29 mouse cellular contexts compared by ENCODE assay signal in genomic region chr14:121387760-121388159, GRCm38 (mm10). TPM values are rescaled to one million over a fixed set of nuclear protein-coding genes. Genes with fewer than 3 reads are reported as not detected.
DNase-seq lines count a peak whose midpoint lies in the region; ATAC-seq and TF ChIP-seq lines count a peak whose summit lies in the region.
"Had no signal": no experiment of that assay in that cellular context is flagged by ENCODE, and none has a peak within 500 bp of the region (broad histone marks: within the 10 kb centered on the region; RNA-seq: fewer than 3 reads in every experiment).

No protein-coding gene starts in this region.

- ATAC-seq in forebrain, postnatal 0 days = no peak
- no peak for ATAC-seq in heart, embryonic 14.5 days (ENCODE audit: insufficient number of reproducible peaks, insufficient read depth, low FRiP score, low read depth)
- no peak for ATAC-seq in heart, embryonic 12.5 days (ENCODE audit: insufficient number of reproducible peaks, low FRiP score)
- ATAC-seq in midbrain, postnatal 0 days (ENCODE audit: low FRiP score) = no peak
- ATAC-seq: CD4-positive, CD25-positive, alpha-beta regulatory T cell, adult 4 months; forebrain, embryonic 13.5 days; forebrain, embryonic 16.5 days; hindbrain, postnatal 0 days; inflammation-experienced regulatory T-cells, adult 6 months; intestine, embryonic 16.5 days had no signal

- H3K9me3 ChIP-seq in forebrain, embryonic 10.5 days = no peaks in the 10 kb centered on the region
- no peaks in the 10 kb centered on the region for H3K9me3 ChIP-seq in forebrain, postnatal 0 days (ENCODE audit: low read length)
- H3K9me3 ChIP-seq in heart, embryonic 14.5 days (ENCODE audit: control insufficient read depth, low read length) = no peaks in the 10 kb centered on the region
- no peaks in the 10 kb centered on the region for H3K9me3 ChIP-seq in heart, embryonic 12.5 days (replicated peaks)
- no peaks in the 10 kb centered on the region for H3K9me3 ChIP-seq in midbrain, embryonic 10.5 days (replicated peaks)
- no peaks in the 10 kb centered on the region for H3K9me3 ChIP-seq in midbrain, postnatal 0 days (ENCODE audit: low read length)
- H3K9me3 ChIP-seq: embryonic facial prominence, embryonic 12.5 days; forebrain, embryonic 13.5 days; heart, embryonic 15.5 days had no signal

- H3K27me3 ChIP-seq in forebrain, embryonic 10.5 days (ENCODE audit: poor library complexity, severe bottlenecking) = 0 out of 2 replicates have a peak, but pooled peaks cover 5% of the 10 kb centered on the region
- no peaks in the 10 kb centered on the region for H3K27me3 ChIP-seq in forebrain, postnatal 0 days (ENCODE audit: insufficient read depth, low read length)
- no peaks in the 10 kb centered on the region for H3K27me3 ChIP-seq in heart, embryonic 14.5 days (ENCODE audit: control insufficient read depth, insufficient read depth, low read length)
- no peaks in the 10 kb centered on the region for H3K27me3 ChIP-seq in heart, embryonic 12.5 days (replicated peaks)
- peaks cover 14% of the 10 kb centered on the region for H3K27me3 ChIP-seq in midbrain, embryonic 10.5 days (ENCODE audit: low read depth, poor library complexity, severe bottlenecking)
- H3K27me3 ChIP-seq in midbrain, postnatal 0 days (ENCODE audit: insufficient read depth, low read length) = no peaks in the 10 kb centered on the region
- H3K27me3 ChIP-seq: embryonic facial prominence, embryonic 12.5 days; forebrain, embryonic 13.5 days; heart, embryonic 15.5 days had no signal

- no peaks in the 10 kb centered on the region for H3K36me3 ChIP-seq in forebrain, embryonic 10.5 days (replicated peaks)
- no peaks in the 10 kb centered on the region for H3K36me3 ChIP-seq in forebrain, postnatal 0 days (ENCODE audit: insufficient read depth)
- no peaks in the 10 kb centered on the region for H3K36me3 ChIP-seq in heart, embryonic 14.5 days (ENCODE audit: control insufficient read depth, insufficient read depth, low read length)
- H3K36me3 ChIP-seq in heart, embryonic 12.5 days = no peaks in the 10 kb centered on the region
- H3K36me3 ChIP-seq in midbrain, embryonic 10.5 days = no peaks in the 10 kb centered on the region
- H3K36me3 ChIP-seq in midbrain, postnatal 0 days (ENCODE audit: insufficient read depth, low read length) = no peaks in the 10 kb centered on the region
- H3K36me3 ChIP-seq: embryonic facial prominence, embryonic 12.5 days; heart, embryonic 15.5 days had no signal

- H3K4me2 ChIP-seq in forebrain, postnatal 0 days (ENCODE audit: low read depth) = no peak overlapping the region
- H3K4me2 ChIP-seq in heart, embryonic 14.5 days (ENCODE audit: low read length) = no peak overlapping the region
- H3K4me2 ChIP-seq in heart, embryonic 12.5 days = no peak overlapping the region
- no peak overlapping the region for H3K4me2 ChIP-seq in midbrain, postnatal 0 days (ENCODE audit: low read depth, low read length, poor library complexity, severe bottlenecking)
- H3K4me2 ChIP-seq: embryonic facial prominence, embryonic 12.5 days; forebrain, embryonic 13.5 days; heart, embryonic 15.5 days; hindbrain, embryonic 14.5 days had no signal

- H3K4me1 ChIP-seq in forebrain, embryonic 10.5 days = peaks cover 20% of the 10 kb centered on the region
- no peaks in the 10 kb centered on the region for H3K4me1 ChIP-seq in forebrain, postnatal 0 days (ENCODE audit: insufficient read depth)
- peaks cover 19 to 21% of the 10 kb centered on the region in 2 experiments for H3K4me1 ChIP-seq in heart, embryonic 14.5 days (ENCODE audit: control insufficient read depth in 2 of 2, insufficient read depth in 2 of 2, low read length in 2 of 2)
- H3K4me1 ChIP-seq in heart, embryonic 12.5 days (replicated peaks) = peaks cover 20% of the 10 kb centered on the region
- H3K4me1 ChIP-seq in midbrain, embryonic 10.5 days = peaks cover 29% of the 10 kb centered on the region
- H3K4me1 ChIP-seq in midbrain, postnatal 0 days (ENCODE audit: insufficient read depth, low read length) = no peaks in the 10 kb centered on the region
- H3K4me1 ChIP-seq: embryonic facial prominence, embryonic 12.5 days had no signal

- H3K27ac ChIP-seq in forebrain, embryonic 10.5 days = peak overlapping the region; percentile 51
- no peak overlapping the region for H3K27ac ChIP-seq in forebrain, postnatal 0 days (ENCODE audit: low read depth, low read length)
- peak overlapping the region in 1 of 2 experiments; percentile 1; a peak in 1 of 4 replicates for H3K27ac ChIP-seq in heart, embryonic 14.5 days (replicated peaks in 1 of 2; ENCODE audit: control insufficient read depth in 1 of 2, insufficient read depth in 1 of 2, low read depth in 2 of 2, low read length in 2 of 2)
- H3K27ac ChIP-seq in heart, embryonic 12.5 days (ENCODE audit: poor library complexity, severe bottlenecking) = no peak overlapping the region
- 0 out of 2 replicates have a peak overlapping the region, but pooled peaks have one; percentile 42 for H3K27ac ChIP-seq in midbrain, embryonic 10.5 days (replicated peaks)
- no peak overlapping the region for H3K27ac ChIP-seq in midbrain, postnatal 0 days (ENCODE audit: low read depth, low read length)
- H3K27ac ChIP-seq: embryonic facial prominence, embryonic 12.5 days; forebrain, embryonic 13.5 days; gastrocnemius, adult 2 months; heart, embryonic 15.5 days; hindbrain, embryonic 14.5 days; hindbrain, postnatal 0 days had no signal

- DNase-seq in forebrain, embryonic 10.5 days (ENCODE audit: extremely low spot score, low spot score) = no peak
- no peak for DNase-seq in forebrain, postnatal 0 days
- peak; percentile 39 for DNase-seq in midbrain, embryonic 10.5 days (ENCODE audit: low spot score)
- DNase-seq in midbrain, postnatal 0 days (ENCODE audit: low spot score) = no peak
- peak; percentile 44 for DNase-seq in retina, postnatal 1 day
- DNase-seq in retina, embryonic 14.5 days (ENCODE audit: low spot score) = no peak
- DNase-seq: adrenal gland, adult 2 months; adrenal gland, postnatal 14 days; cerebellum, adult 11 months; cerebellum, adult 2 months; cerebellum, adult 9-11 months; cerebellum, postnatal 25 days; gastrocnemius, adult 2 months; gastrocnemius, postnatal 14 days; heart, adult 11 months; heart, postnatal 14 days; heart, postnatal 4 days had no signal

- H3K9ac ChIP-seq in forebrain, postnatal 0 days = no peak overlapping the region
- H3K9ac ChIP-seq in heart, embryonic 14.5 days (ENCODE audit: low read length) = peak overlapping the region; percentile 12; the same call in 1 of the 2 replicates
- H3K9ac ChIP-seq in heart, embryonic 12.5 days = no peak overlapping the region
- H3K9ac ChIP-seq in midbrain, postnatal 0 days (replicated peaks; ENCODE audit: low read length, poor library complexity, severe bottlenecking) = no peak overlapping the region
- H3K9ac ChIP-seq: embryonic facial prominence, embryonic 12.5 days; forebrain, embryonic 13.5 days; heart, embryonic 15.5 days; hindbrain, embryonic 14.5 days had no signal

- 34% methylated on average over 1 of the region's 1 CpGs for WGBS in forebrain, embryonic 10.5 days
- 29% methylated on average over 1 of the region's 1 CpGs for WGBS in forebrain, postnatal 0 days
- WGBS in heart, embryonic 14.5 days = 32% methylated on average over 1 of the region's 1 CpGs
- 44% methylated on average over 1 of the region's 1 CpGs for WGBS in heart, embryonic 12.5 days
- WGBS in midbrain, embryonic 10.5 days = 29% methylated on average over 1 of the region's 1 CpGs
- 16% methylated on average over 1 of the region's 1 CpGs for WGBS in midbrain, postnatal 0 days

- TF ChIP-seq CTCF in forebrain, postnatal 0 days (IDR thresholded peaks at IDR 0.05; ENCODE audit: low read depth) = no peak
- TF ChIP-seq CTCF in midbrain, postnatal 0 days (IDR thresholded peaks at IDR 0.05) = no peak

- H3K4me3 ChIP-seq in forebrain, embryonic 10.5 days = no peak overlapping the region
- no peak overlapping the region for H3K4me3 ChIP-seq in forebrain, postnatal 0 days (ENCODE audit: low read depth, low read length)
- H3K4me3 ChIP-seq in heart, embryonic 14.5 days (ENCODE audit: control insufficient read depth in 1 of 2, insufficient read depth in 1 of 2, low read depth in 1 of 2, low read length in 2 of 2) = no peak overlapping the region
- no peak overlapping the region for H3K4me3 ChIP-seq in heart, embryonic 12.5 days
- H3K4me3 ChIP-seq in midbrain, embryonic 10.5 days = no peak overlapping the region
- no peak overlapping the region for H3K4me3 ChIP-seq in midbrain, postnatal 0 days (ENCODE audit: low read depth, low read length)
- H3K4me3 ChIP-seq: embryonic facial prominence, embryonic 12.5 days; erythroblast, embryonic 14.5 days; forebrain, embryonic 13.5 days; gastrocnemius, adult 2 months; heart, embryonic 15.5 days had no signal

RNA-seq across cellular contexts. Expression of gene Stk24, which starts 7.9 kb away (rescaled TPM):
- polyA plus RNA-seq in forebrain, embryonic 10.5 days (2016; fragmentation: Nextera tagmentation; extraction: Ambion mirVana) = 38.4 and 43.4 TPM in 2 replicates
- 27.5 and 34.0 TPM in 2 replicates for total RNA-seq in forebrain, postnatal 0 days (2014; rRNA removed)
- polyA plus RNA-seq in forebrain, postnatal 0 days (2015; fragmentation: Nextera tagmentation; extraction: Ambion mirVana) = 13.2 and 15.3 TPM in 2 replicates
- 45.2 and 48.9 TPM in 2 replicates for polyA plus RNA-seq in heart, embryonic 14.5 days (2014; fragmentation: Nextera tagmentation; extraction: Ambion mirVana)
- polyA plus RNA-seq in heart, embryonic 12.5 days (2016; fragmentation: Nextera tagmentation; extraction: Ambion mirVana) = 52.9 and 55.6 TPM in 2 replicates
- polyA plus RNA-seq in midbrain, embryonic 10.5 days (2016; fragmentation: Nextera tagmentation; extraction: Ambion mirVana) = 35.0 and 36.8 TPM in 2 replicates
- total RNA-seq in midbrain, postnatal 0 days (2014; rRNA removed) = 19.5 and 22.3 TPM in 2 replicates
- polyA plus RNA-seq in midbrain, postnatal 0 days (2015; fragmentation: Nextera tagmentation; extraction: Ambion mirVana) = 9.8 and 12.8 TPM in 2 replicates

Comparison
In these comparisons a context has a peak if more than half of its experiments do, and no peak if none do; other contexts are left out.
1. DNase-seq: peak in midbrain, embryonic 10.5 days (single experiment) and retina, postnatal 1 day (single experiment); none in forebrain, embryonic 10.5 days (single experiment), forebrain, postnatal 0 days (single experiment), midbrain, postnatal 0 days (single experiment) and retina, embryonic 14.5 days (single experiment).
2. H3K27ac ChIP-seq: peak in forebrain, embryonic 10.5 days (single experiment) and midbrain, embryonic 10.5 days (single experiment); none in forebrain, postnatal 0 days (single experiment), heart, embryonic 12.5 days (single experiment) and midbrain, postnatal 0 days (single experiment).